Mouse (Mus musculus): ENCODE measurements around the gene Pea15a.

The Pea15a gene

DNA sequence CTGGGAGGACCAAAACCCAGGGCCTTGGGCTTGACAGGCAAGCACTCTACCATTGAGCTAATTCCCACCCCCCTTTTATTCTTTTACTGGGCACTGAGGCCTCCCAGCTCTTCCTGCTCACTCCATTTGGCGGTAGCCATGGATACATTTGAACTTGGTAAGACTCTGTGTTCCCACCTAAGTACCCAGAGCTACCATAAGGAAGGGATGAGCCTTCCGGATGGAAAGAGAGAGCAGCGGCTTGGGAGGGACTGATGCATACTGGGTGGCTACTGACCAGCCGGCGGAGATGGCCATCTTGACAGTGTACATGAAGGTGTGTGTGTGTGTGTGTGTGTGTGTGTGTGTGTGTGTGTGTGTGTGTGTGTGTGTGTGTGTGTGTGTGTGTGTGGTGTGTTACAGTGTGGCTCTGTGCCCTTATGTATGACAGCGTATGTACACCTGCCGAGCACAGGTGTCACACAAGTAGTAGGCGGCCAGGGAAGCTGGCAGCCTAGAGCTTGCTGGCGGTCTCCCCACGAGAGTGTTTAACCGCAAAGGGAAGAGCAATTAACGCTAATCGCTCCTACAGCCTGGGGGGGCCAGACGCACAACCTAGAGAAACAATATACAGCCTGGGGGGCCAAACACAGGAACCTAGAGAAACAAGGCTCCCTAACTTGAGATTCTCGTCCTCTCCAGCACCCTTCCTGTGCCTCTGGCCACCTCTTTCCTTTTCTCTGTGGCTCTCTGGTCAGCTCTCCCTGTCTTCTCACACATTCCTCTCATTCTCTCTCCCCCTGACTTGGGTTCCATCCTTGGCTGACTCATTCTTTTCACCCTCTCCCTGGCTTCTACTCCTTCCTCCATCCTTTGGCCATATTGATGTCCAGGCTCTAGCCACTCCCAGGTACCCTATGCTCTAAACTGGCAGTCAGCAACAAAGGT lies 1.5 kb downstream of the Pea15a start:
- in situ Hi-C loops (cut with MboI, MseI) = loop anchor here in 1 of 2 experiments (10.0 kb wide), 1 partner anchor 310 kb away; no protein-coding TSS in a partner anchor

- in situ Hi-C loops (cut with MboI, MseI) = loop anchor here in 1 of 2 experiments (10.0 kb wide), 1 partner anchor 311 kb away; no protein-coding TSS in a partner anchor
Observed at GRCm38 (mm10) chr1:172204033-172204813, 2.4 kb downstream of the Pea15a start.

DNA sequence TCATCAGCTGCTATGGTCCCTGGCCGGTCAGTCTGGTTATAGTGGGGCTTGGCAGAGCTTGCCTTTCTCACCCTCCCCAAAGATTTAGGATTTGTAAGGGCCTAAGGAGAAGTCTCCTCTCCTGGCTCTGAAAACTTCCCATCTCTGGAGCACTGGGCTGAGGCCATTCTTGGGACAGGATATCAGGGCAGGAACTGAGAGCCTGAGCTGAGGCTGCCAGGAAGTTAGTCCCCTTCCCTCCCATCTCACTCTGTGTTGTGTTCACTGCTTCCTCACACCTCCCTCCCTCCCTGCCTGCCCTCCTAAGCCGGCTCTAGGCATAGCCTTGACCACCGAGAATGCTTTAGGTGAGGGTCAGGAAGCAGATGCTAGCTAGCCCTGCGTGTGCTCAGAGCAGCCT lies 3.0 kb downstream of the Pea15a start:
- in situ Hi-C loops (cut with MboI, MseI) = loop anchor here in 1 of 2 experiments (10.0 kb wide), 1 partner anchor 311 kb away; no protein-coding TSS in a partner anchor

DNA sequence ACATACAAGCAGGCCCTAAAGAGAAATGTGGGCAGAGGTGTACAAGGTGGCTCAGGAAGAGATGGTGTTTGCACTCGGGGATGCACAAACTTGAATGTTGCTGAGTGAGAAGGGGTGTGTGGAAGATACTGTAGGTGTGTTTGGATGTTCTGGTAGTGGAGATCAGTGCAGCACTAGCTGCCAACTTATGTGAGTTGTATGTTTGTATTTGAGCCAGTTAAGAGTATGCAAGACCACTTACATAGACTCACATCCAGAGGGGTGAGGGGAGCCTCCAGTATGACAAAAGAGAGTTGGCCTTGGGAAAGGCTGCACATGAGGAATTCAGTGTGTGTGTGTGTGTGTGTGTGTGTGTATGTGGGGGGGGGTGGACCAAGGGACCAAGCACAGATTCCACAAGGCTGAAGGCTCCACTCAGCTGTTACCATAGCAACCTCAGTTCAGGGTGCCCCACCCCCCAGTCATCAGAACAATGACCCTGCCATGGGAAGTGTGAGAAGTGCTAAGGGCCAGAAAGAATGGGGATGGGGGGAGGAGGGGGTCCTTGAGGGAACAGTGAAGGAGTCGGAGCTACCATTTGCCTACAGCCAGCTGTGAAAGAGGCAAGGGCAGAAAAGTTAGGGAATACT lies 3.6 kb downstream of the Pea15a start:
- in situ Hi-C loops (cut with MboI, MseI) = loop anchor here in 1 of 2 experiments (10.0 kb wide), 1 partner anchor 312 kb away; no protein-coding TSS in a partner anchor

DNA sequence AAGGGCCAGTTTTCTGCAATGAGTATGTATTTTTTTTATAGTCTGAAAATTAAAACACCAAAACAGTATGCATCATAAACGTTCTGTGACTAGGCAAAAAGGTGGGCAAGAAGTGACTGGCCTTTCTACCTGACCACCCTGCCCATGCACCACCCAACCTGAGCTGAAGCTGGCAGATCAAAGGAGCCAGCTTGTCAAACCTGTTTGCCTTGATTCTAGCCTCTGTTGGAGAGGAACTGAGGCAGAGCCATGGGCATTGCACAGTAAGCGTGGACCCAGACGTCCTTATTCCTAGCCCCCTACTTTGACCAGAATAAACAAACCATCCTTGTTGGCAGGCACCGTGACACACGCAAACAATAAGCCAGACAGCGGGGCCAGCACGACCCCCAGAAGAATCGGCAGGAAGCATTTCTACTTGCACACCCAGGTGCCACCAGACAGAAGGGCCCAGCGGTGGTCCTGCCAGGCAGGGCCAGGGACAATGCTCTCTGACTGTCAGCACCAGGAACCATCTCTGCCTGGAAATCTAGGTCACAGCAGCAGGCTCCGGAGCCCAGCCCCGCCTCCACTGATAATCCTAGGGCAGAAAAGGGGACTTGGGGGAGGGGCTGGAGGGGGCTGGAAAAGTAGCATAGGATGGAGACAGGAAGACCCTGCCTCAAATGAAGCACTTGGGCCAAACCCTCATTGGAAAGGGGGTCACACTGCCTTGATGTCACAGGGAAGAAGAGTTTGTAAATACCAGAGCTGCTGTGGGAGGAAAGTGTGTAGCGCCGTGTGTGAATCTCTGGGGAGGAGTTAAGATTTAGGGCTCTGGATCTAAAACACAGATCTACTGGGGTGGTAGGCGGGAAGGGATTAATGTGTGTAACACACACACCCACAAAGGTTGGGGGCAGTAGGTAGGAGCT lies 4.4 kb downstream of the Pea15a start:
- in situ Hi-C loops (cut with MboI, MseI) = loop anchor here in 1 of 2 experiments (10.0 kb wide), 1 partner anchor 313 kb away; no protein-coding TSS in a partner anchor

DNA sequence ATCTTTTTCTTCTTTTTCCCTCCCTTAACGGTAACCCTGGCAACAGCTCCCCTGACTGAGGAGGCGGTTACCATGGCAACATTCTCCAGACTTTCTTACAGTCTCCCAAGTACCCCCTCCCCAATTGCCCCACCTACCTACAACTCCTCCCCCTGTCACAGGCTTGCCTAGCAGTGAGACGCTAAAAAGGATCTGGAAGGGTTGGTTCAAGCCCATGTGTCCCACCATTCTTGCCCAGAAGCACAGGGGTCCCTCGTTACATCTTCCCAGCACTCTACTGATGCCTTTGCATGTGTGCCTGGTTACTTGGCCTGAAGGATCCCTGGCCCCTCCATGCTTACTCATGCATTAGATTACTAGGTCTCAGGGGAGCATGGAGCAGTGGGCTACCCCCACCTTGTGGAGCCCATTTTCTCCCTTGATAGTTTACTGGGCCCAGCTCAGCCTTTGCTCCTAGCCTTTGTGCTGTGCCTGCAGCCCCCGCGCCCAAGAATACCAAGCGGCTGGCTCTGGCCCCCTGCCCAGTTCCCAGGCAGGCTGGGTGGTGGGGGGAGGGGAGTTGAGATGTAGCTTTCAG lies 5.6 kb downstream of the Pea15a start:
- in situ Hi-C loops (cut with MboI, MseI) = loop anchor here in 1 of 2 experiments (10.0 kb wide), 1 partner anchor 314 kb away; no protein-coding TSS in a partner anchor

DNA sequence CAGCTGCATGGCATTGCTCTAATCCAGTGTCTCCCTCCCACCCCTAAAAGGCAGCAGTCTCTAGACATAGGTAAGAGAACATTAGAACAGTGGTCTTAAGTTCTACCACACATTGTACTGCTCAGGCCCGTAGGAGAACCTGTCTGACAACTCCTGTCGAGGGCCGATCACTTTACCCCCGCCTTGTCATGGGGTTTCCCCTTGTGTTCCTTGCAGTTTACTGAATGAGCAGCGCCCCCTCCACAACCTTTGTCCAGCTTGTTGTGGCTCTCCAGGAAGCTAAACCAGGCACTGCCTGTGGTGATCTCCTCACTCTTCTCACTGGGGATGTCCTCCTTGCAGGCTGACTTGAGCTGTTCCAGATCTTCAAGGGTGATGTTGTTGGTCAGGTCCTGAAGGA lies 6.4 kb downstream of the Pea15a start:
- in situ Hi-C loops (cut with MboI, MseI) = loop anchor here in 1 of 2 experiments (10.0 kb wide), 1 partner anchor 315 kb away; no protein-coding TSS in a partner anchor

GRCm38 (mm10) chr1:172198996-172199395 lies 7.6 kb downstream of the Pea15a start:
- in situ Hi-C loops (cut with MboI, MseI) = no loop called here

DNA sequence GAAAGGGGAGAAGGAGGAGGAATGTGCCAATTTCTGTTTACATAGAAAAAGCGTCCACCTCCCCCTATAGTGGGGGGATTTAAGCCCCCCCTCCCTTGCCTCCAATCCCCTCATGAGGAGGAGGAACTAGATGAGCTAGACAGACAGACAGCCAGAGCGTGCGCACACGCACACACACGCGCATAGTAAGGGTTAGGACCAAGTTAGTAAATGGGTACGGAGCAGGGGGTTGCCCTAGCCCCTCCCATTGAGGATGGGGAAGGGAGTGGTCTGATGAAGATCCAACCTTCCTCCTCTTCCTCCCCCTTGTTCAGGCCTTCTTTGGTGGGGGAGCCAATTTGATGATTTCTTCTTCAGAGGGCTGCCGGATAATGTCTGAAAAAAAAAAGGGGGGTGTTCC lies 8.3 kb downstream of the Pea15a start:
- in situ Hi-C loops (cut with MboI, MseI) = no loop called here

DNA sequence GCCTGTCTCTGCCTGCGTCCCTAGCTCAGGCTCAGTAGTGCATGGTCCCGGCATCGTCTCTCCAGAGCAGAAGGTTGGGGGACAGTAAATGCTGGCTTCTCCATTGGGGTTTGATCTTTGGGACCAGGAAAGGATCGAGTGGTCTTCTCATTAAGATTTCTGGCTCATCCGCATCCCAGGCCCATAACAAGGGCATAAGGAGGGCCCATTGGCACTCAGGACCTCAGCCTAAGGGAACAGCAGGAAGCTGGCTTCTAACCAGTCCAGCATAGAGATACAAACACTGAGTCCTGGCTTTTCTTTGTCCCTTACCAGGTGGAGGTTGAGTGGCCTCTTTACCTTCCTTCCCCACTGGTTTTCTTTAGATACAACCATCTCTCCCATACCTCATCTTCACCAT lies 8.8 kb downstream of the Pea15a start:
- in situ Hi-C loops (cut with MboI, MseI) = no loop called here

GRCm38 (mm10) chr1:172197146-172197545 lies 9.5 kb downstream of the Pea15a start:
- in situ Hi-C loops (cut with MboI, MseI) = no loop called here

DNA sequence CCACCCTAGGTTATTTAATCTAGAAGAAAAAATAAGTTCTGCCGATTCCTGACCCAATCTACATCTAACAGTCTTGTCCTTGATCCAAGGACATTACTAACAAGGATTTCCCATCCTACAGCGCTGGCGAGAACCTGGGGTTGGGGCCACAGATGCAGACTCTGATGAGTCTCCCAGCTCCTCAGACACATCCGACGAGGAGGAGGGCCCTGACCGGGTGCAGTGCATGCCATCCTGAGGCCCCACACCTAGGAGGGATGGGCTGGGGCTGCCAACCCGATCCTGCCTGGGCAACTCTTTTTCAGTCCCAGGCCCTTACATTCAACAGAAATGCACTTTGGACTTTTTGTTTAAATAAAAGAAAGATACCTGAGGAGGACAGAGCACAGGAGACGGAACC lies 12.2 kb downstream of the Pea15a start:
- in situ Hi-C loops (cut with MboI, MseI) = no loop called here

DNA sequence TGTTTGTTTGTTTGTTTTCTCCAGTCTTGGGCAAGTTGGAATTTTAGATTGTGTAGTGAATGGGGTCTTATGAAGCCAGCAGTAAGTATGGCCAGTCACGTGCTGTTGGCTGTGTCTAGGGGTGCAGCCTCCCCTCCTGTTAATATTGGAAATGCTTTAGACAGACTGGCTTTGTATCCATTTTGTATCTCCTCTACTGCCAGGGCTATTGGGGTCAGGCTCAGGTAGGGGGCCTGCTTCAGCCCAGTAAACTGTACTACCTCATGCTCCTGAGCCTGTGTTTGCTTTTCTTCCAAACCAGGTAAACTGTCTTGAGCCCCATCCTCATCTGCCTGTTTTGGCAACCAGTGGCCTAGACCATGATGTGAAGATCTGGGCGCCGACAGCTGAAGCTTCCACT lies 14.4 kb downstream of the Pea15a start:
- in situ Hi-C loops (cut with MboI, MseI) = no loop called here

DNA sequence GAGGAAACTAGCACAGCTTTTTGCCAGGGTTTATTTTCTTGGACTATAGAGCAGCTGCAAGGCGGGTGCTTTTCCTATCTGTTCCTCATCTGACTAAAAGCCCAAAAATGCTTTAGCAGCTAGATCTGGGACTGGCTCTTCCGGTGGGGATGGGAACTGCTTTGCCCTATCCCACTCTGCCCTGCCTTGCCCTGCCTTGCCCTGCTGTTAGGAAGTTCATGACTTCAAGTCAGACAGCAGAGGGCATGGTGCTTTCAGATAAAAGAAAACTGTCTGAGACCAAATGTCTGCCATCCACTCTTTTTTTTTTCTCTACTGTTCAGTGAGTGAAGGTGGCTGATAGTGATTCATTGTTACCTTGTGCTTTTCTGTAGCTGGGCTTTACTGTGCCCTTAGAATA lies 15.0 kb downstream of the Pea15a start:
- in situ Hi-C loops (cut with MboI, MseI) = no loop called here

GRCm38 (mm10) chr1:172188891-172189290 lies 17.7 kb downstream of the Pea15a start:
- in situ Hi-C loops (cut with MboI, MseI) = no loop called here

DNA sequence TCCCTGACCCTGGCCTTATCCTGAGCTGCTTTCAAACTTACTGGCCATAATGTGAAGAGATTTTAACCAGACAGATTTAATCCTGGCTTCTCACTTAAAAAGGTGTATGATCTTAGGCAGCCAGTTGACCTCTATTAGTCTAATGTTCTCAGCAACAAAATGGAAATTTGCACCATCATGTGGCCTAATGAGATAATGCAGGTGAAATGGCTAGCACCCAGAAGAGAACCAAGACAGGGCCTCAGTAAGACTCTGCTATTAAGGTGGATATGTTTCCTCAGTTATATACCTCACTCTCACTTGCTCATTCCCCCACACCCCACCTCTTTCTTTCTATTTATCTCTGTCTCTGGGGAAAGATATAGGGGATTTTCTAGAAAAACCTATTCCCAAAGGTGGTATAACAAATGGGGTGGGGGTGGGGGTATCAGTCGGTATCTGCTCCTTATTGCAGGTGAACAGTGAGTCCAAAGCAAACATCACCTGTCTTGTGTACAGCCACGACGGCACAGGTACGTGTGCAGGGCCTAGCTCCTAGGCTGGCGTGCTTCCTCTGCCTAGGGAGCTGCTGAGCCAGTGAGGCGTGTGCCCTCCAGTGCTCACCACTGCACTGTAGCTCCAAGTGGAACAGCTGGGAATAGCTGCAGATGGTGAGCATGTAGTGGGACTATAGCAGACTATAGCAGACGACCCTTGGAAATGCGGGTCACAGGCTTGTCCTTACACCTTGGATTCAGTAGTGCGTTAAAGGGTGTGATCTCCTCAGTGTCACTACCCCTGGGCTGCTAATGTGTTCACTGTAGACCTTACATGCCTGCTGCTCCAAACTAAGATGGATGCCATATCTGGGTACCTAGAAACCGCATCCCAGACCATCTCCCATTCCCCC lies 20.0 kb downstream of the Pea15a start:
- in situ Hi-C loops (cut with MboI, MseI) = no loop called here

- in situ Hi-C loops (cut with MboI, MseI) = no loop called here
Observed at GRCm38 (mm10) chr1:172183915-172184314, 22.7 kb downstream of the Pea15a start.

GRCm38 (mm10) chr1:172183056-172183455 lies 23.5 kb downstream of the Pea15a start:
- in situ Hi-C loops (cut with MboI, MseI) = no loop called here

DNA sequence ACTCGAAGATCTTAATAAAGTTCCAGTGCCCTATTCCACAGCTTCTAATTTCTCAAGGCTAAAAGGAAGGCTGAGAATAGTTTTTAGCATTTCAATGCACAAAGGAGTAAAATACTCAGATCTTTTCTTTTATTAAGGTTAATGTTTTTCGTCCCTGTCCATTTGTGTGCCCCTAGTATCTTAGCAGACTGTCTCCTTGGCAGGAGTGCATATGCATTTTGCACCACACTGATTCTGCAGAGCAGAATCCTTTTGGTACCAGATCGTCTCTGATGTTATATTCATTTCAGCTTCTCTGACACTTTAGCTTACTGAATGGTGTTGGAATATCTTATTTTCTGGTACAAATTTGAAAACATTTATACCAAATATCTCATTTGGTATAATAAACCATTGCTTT lies 24.8 kb downstream of the Pea15a start:
- in situ Hi-C loops (cut with MboI, MseI) = no loop called here
